Mouse (Mus musculus) ovary, postnatal 10 days (tissue): ENCODE measurements around the gene Il1r1.

Experiments
- DNase-seq: peaks from one replicate; pipeline ENCODE4 v3.0.0; 2022; ENCODE audit warnings: low spot score

Il1r1 gene

DNA sequence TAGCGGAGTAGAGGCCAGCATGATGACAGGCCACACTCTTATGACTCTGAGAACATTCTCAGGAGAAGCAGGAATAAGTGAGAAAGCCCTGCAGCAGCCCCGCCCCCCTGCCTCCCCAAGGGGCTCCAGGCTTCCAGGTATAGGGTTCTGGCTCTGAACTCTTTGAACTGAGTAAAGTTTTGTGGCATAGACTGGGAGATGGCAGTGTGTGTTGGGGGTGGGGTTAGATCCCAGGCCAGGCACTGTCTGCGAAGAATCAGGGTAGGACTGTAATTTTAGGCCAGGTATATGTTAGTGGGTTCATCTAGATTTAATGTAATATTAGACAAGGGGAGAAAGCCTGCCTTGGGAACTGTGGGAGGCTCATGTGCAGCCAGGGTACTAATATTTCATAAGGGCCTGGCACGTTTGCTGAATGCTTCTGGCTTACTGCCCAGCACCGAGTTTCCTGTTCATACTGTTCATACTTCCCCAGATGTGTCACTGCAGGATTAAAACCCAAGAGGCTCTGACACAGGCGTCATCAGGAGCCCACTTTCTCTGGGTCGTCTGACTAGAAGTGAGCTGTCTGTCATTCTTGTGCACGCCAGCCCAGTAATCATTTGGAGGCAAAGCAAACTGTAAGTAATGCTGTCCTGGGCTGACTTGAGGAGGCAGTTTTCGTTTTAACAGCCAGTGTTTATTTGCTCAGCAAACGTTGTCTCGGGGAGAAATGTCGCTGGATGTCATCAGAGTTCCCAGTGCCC is at the start of gene Il1r1:
Gene Il1r1 (plus strand): TSS at position 542 of the 746 bp plus-strand sequence.
- peak; percentile 52 for DNase-seq

DNA sequence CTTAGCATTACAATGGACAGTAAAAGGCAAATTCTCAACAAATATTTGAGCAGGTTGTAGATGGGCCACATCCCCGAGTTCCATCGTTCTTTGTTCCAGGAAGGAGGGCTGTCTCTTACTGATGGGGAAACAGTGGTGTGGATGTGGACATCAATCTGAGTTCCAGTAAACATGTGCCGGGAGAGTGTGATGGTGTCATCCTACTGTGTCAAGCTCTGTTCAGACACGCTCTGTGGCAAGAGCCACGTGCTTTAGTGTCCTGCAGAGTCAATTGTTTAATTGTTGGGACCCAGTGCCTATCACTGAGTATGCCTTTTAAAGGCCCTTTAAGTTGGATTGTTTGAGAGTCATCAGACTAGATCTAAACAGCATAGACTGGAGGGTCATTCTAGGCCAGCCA is 49.8 kb upstream of the Il1r1 start:
- DNase-seq: no peak

DNA sequence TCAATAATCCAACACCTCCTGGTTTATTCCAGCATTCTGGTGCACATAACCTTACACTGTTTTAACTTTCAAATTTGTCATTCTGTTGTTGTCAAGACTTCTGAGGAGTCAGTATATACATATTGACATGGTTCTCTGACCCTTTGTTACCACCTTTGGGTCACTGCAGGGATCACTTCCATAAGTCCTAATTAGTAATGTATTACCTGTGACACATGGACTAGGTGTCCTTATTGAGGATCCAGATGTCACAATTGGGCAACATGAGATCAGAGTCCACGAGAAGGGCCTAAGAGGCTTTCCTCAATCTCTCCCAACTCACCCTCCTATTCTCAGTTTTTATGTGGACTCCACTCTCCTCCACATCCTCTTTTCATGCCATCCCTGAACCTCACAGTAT is 49.1 kb upstream of the Il1r1 start:
- no peak for DNase-seq

DNA sequence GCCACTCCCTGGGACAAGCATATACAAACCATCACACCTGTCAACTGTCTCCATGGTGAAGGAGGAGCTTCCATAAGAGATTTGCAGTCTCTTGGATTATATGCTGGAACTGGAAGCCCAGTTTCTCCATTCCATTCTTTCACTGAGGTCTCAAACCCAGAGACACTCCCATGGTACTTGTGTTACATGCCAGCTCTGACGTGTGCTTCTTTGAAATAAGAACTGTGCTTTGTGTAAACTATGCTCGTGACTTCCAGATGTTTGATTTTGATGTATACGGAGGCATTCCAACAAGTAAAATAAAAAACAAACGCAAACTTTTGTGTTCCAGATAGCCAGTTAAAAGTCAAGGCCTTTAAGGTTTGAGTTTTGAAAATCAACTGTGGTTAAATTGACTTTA is 45.8 kb upstream of the Il1r1 start:
- DNase-seq: no peak

DNA sequence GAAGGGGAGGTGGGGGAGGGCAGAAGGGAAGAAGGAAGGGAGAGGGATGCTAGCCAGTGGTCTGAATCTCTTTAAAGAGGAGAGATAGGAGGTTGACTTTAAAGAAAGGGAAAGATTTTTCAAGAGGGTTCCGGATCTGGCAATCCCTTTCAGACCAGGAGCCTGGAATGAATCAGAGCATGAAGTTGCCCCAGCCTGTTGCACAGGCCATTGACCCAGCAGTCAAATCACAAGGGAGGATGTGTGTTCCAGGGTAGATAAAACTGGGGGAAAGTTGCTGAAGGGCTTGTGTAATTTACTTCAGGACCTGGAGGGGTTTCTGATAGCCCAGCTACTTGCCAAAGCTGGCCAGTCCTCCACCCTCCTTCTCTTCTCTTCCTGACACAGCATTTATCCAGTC is 45.4 kb upstream of the Il1r1 start:
- DNase-seq: no peak

DNA sequence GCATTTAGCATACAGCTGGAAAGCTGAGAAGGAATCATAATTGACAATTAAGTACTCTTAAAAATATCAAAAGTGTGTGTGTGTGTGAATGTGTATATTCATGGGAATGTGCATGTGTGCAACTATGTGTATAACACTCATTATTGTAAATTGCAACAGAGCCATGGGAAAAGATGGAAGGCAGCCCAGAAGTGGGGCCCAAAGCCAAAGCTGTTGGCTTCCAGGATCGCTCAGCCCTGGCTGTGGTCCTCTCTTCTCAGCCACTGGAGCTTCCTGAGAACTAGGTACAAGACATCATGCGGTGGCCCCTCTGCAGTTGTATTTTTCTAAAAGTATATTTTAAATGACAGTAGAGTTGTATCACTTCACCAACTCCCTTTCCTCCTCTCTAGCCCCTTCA is 44.0 kb upstream of the Il1r1 start:
- DNase-seq: peak; percentile 18

DNA sequence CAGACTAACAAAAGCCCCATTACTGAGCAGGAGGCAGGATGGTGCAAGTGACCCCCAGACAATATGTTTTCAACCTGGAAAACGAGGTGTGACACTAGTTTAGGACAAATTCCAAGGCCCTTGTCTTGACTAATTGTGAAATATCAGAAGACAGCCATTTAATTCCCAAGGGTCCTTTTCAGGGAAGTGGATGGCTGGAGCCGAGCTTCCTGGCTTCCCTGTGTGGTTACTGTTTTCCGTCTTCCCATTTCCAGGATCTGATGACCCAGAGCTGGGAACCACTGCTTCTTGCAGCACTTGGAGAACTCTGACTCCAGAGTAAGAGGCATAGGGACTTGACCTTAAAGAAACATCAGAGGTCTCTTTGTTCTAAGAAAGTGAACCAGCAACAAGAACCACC is 43.2 kb upstream of the Il1r1 start:
- DNase-seq: no peak

DNA sequence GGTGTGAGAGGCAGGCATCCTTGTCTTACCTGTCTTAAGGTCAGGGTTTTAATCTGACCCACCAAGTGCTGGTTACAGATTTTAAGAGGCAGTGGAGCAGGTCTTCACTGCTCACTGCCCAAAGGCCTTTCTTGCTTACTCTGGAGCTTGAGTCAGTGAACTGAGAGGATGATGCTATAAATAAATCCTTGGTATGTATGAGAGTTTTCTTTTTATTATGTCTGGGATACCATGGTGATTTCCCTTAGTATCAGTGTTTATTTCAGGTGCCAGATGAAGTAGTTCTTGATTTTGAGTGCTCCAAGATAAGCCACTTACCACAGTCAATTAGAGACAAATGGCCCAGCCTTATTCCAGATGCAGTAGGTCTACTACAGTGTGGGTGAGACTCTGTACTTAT is 41.5 kb upstream of the Il1r1 start:
- DNase-seq: no peak

DNA sequence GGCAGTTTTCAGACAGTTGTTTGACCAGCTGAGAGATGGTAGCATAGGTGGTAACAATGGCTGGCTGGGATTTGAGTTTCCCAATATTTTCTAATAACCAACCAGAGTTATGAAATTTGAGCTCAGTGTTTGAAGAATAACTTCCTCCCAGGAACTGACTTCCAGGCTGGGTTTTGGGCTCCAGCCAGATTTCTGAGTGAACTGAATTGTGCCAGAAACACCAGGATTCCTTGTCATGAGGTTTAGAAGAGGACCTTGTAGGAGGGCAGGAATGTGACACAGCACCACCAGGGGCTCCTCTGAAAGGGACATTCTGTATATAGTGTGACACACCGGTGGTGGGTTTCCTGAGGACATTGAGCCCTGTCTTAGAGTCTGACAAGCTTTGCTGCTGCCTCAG is 36.9 kb upstream of the Il1r1 start:
- DNase-seq: peak; percentile 10

DNA sequence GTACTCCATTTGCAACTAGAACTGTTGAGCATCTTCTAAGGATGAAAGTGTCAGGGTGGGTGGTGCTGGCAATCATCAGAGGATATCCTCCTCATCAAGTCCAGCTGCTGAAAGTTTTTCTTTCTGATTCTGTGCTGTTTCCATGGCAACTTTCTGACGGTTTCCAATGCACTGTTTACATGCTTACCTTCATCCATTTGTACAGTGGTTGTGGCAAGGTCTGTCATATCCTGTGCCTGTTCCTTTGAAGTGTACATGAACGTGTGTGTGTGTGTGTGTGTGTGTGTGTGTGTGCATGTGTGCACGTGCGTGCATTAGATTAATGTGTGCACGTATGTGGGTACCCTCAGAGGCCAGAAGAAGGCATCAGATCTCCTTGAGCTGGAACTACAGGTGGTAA is 34.9 kb upstream of the Il1r1 start:
- DNase-seq: no peak

DNA sequence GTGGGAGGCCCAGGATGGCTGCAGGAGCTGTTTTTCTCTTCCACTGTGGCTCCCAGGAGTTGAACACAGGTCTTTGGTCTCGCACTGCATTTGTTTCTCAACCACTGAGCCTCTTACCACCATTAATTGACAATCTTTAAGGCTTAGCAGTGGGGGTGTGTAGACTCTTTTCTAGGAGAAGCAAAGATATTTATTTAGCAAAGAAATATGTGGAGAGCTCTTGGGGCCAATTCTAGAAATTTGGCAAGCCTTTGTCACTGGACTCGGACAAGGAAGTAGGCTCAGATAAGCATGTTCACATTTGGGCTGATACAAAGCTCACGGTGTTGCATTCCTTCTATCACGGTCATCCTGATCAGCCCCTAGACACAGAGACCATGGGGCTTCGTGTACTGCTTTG is 34.0 kb upstream of the Il1r1 start:
- no peak for DNase-seq

DNA sequence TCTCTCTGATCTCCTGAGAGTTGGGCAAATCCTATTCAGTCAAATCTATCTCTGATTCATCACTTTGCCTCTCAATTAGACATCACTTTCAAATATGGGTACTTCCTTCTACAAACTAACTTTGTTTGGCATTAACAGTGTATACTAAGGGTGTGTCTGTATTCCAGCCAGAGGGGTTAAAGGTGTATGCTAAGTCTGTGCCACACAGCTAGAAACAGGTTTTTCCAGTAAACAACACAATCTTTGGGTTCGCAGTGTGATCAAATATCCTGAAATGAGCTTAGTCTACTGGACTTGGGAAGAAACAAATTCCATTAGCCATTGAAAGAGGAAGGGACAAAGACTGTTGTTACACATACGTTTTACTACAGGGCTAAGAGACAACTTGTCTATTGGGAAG is 30.6 kb upstream of the Il1r1 start:
- no peak for DNase-seq

DNA sequence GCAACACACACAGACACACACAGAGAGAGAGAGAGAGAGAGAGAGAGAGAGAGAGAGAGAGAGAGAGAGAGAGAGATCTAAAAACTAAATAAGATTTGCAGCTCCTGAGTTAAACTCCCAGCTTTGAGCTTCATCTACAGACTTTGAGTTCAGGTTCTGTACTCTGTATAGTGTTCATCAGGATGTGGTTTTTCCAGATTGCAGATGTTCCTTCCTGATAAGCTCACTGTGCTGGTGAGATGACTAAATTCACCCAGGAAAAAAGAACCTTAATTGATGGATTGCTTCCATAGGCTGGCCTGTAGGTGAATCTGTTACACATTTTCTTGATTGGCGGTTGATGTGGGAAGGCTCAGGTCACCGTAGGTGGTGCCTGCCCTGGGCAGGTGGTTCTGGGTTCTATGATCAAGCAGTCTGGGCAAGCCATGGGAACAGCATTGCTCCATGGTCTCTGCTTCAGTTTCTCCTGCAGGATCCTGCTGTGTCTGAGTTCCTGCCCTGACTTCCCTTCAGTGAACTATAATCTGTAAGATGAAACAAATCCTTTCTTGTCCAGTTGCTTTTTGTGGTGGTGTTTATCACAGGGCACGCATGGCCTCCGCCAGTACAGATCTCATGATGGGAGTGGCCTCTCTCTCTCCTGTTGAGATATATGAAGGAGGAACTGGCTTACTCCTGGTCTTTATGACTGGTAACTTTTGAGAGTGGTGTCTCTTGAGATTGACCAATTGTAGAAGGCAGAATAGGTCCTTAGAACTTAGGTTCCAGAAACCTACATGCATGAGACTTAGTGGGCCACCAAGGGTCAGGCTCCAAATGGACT is 11.3 kb upstream of the Il1r1 start:
- no peak for DNase-seq

DNA sequence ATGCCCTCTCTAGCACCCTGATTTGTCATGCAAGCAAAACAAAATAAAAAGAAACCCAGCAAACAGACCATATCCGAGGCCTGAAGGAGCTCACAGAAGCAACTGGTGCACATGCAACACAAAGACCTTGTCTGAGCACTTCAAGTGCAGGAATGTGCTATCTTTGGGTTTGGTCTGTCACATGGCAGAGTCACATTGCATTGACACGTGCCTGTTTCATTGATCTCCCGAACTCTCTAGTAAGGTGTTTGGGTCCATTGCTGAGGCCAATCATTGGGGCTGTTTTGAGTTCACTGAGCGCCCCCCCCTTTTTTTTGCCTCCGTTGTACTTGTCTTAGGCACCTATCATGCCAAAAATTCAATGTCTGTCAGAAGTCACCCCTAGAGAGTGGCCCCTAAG is 7.4 kb upstream of the Il1r1 start:
- DNase-seq: no peak

DNA sequence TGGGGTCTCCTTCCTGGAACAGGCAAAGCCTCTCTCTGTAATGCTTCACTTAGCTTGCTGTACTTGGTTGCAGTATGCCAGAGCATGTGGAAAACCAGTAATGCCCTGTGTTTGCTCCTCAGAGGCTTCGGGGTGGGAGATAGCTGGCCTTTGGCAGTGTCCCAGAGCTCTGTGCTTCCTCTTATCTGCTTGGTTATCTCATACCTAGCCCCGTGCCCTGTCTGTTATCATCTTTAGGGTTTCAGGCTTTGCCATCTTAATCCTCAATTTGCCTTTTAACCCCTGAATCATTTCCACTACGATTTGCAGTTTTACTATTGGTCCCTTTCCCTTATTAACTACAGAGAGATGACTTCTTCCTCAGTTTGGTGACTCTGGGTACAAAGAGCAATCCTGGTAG is 6.3 kb upstream of the Il1r1 start:
- DNase-seq: no peak

DNA sequence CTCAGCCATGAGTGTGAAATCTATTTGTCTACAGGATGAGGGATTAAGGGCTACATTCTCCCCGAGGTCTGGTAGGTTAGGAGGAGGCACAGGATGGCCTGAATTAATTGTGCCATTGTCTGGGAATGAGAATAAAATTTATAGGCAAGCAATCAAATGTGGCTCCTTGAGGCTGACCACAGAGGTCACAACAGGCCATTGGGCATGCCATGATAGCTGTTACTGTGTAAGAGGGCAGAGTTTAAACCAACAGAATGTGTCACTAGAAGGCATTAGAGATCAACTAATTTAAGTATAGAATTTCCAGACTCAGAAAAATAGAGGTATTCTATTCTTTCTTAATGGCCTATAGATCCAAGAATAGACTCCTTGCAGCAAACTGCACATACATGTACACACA is 4.3 kb upstream of the Il1r1 start:
- no peak for DNase-seq

DNA sequence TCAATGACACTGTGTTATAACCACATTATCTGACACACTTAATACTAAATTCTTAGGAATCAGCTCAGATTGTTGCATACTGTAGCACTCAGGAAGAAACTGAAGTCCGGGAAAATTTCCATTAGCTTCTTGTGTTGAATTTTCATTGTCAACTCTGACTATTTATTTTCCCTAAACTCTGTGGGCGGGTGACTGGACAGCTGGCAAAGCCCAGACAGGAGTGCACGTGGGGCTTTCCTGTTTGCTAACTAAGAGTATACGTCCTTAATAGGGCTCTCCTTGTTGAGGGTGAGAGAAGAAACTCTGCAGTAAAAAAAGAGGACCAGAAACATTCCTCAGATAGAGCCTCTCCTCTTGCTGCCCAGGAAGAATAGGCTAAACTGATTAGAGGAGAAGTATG is 3.0 kb upstream of the Il1r1 start:
- no peak for DNase-seq

DNA sequence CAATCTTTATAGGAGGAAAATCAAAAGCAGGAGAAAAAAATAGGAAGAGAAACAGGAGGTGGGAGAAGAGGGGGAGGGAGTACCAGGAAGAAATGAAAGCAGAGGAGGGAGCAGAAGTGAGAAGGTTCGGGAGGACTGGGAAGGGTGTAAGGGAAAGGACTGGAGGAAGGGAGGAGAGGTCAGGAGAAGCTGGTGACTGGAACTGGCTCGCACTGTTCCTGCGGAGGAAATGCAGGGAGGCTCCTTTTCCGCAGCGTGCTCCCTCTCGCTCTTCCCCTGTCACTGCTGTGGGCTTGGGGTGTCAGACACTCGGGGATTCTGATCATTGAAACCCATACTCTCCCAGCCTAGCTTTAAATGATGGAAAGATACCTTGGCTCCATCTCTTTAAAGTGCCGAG is 2.2 kb upstream of the Il1r1 start:
- DNase-seq: no peak

DNA sequence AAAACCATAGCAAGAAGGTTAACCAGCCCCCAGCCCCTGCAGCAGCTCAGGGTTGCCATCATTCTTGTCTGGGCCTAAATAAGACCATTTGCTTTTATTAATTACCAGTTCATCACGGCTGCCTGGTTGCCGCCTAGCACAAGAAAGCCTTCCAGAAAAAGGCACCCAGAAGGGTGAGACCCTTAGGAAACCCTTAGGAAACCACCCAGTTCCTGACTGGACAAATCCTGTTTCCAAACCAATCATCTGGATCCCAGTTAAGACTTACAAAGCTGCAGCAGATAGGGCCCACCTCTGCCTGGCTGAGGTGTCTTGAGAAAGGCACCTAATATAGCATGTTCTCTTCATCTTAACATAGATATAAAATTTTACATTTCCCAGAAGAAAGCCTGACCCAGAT is 1.3 kb upstream of the Il1r1 start:
- DNase-seq: no peak

DNA sequence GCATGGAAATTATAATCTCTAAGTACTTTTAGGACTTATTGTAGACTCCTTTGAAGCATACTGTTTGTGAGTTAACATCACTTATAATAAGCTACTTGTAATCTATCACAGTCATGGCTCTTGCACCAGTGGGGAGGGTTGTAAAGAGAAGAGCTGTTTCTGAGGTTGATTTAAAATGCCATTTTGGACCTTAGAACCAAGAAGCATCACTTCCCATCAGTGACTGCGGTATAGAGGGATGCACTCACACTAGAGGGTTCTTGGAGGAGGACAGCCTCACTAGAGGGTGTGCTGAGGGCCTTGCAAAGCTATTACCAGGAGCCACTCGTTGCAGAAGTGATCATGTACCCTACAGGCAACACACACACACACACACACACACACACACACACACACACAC is 700 bp downstream of the Il1r1 start:
- no peak for DNase-seq

DNA sequence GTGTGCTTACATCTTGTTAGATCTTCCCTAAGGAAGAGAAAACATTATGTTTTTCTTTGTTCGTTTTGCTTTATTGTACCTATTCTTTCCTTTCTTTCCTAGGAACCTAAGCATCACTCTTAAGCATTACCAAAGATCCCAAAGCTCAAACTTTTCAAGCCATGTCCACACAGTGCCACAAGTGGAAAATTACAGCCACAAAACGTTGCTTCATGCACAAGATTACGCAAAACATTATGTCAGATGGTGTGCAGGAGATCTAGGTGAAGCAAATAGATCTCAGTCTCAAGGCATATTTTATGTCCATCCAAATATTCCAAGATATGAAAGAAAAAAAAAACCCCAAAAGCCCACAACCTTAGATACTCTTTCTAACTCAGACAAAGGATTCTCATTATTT is 4.2 kb downstream of the Il1r1 start:
- no peak for DNase-seq

DNA sequence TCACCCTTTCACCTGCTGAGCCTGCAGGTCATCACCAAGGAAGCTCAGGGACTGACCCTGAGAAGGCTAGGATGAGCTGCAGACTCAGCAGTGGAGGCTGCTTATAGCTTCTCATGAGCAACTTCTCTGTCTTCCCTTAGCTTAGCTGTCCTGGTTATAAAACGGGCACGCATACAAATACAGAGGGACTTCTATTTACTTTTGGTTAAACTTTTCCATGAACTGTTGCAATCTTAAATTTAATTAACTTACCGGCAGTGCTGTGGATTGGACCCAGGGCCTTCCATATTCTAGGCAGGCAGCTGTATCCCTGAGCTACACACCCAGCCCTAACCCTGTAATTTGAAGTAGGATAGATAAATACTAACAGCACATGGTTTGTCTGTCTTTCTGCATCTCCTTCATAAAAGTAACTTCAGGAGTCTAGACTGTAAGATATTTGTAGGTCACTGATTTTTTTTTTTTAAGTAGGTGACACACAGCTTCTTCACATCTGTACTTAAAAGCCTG is 4.9 kb downstream of the Il1r1 start:
- no peak for DNase-seq

DNA sequence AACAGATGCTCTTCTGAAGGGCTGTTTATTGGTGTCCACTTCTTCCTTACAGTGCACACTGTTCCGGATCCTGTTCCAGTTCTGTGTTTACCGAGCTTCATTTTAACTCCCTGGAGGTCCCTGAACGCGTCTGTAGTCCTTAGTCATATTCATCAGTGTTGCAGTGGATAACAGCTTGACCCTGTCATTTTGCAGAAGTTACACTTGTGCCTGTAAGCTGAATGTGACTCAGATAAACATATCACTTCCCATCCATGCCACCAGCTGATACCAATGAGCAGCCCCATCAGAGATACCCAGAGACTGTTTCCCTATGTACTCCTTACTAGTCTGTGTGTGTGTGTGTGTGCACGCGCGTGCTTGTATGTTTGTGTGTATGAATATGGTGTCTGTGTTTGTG is 5.5 kb downstream of the Il1r1 start:
- DNase-seq: no peak

DNA sequence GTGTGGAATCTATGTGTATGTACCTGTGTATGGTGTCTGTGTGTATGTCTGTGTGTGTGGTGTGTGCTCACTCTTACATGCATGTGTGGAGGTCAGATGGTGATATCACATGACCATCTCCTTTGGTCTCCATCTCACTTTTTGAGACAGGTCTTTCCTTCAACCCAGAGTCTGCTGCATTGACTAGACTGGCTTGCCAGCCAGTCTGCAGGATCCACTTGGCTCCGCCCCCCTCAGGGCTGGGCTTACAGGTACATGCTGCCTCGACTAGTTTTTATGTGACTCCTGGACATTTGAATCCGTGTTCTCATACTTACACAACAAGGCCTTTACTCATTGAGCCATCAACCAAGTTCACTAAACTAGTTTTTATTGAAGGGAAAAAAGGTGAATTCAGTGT is 6.2 kb downstream of the Il1r1 start:
- DNase-seq: no peak
